Mouse (Mus musculus) macrophage (primary cell): Measurements from ENCODE around the gene Cyba. TPM values are rescaled to one million over a fixed set of nuclear protein-coding genes. Genes with fewer than 3 reads are reported as not detected.

Source experiments
- H3K27ac ChIP-seq: fragments of 350-480 bp; formaldehyde crosslinking; 2 replicates; pipeline ENCODE4 v1.9.0; 2021
- H3K36me3 ChIP-seq: fragments of 350-480 bp; formaldehyde crosslinking; 2 replicates; pipeline ENCODE4 v1.9.0; 2021; ENCODE audit errors: inconsistent target
- H3K4me3 ChIP-seq: fragments of 350-480 bp; formaldehyde crosslinking; 2 replicates; pipeline ENCODE4 v1.9.0; 2021; ENCODE audit errors: inconsistent target
- H3K79me2 ChIP-seq: fragments of 350-480 bp; formaldehyde crosslinking; 2 replicates; pipeline ENCODE4 v1.9.0; 2021; ENCODE audit errors: inconsistent target
- WGBS: methylation state at CpG from one replicate; pipeline ENCODE4 v1.1.7; 2026; ENCODE audit warnings: inconsistent platforms; ENCODE audit not compliant: missing documents; 5-methylcytosine and 5-hydroxymethylcytosine counted together
- polyA plus RNA-seq: library from polyadenylated mRNA; stranded (reverse); fragments of 250-400 nt; gene quantifications from 3 replicates; pipeline ENCODE4 v1.2.4, GENCODE M21; 2018; ENCODE audit warnings: inconsistent platforms
- total RNA-seq, 78 experiments: library from RNA; depleted of rRNA; stranded (reverse); fragments of 250-400 nt; gene quantifications; 1 replicate in 9 of 78; 2 replicates in 24 of 78; 3 replicates in 43 of 78; 4 replicates in 2 of 78; pipeline ENCODE4 v1.2.4; 2018; ENCODE audit warnings: inconsistent platforms in 56 of 78

Gene Cyba
- total RNA-seq (2018; cell fraction: chromatin; rRNA removed), result 100 to 1,000 TPM; 119 to 282 (median 191) TPM
- total RNA-seq (2018; cell fraction: cytosol; rRNA removed), result 1,000 to 10,000 TPM; 1,658 to 2,145 (median 1,843) TPM
- total RNA-seq (2018; cell fraction: nucleus; rRNA removed), result 100 to 1,000 TPM; 253 to 930 (median 676) TPM
- 942 to 2,075 TPM (median 1,538 TPM) in 3 replicates for polyA plus RNA-seq

GRCm38 (mm10) chr8:122432443-122433268, at the start of gene Cyba:
Cyba (minus strand) TSS chr8:122432930.
- peaks cover 56% of the 10 kb centered on the region for H3K79me2 ChIP-seq
- H3K4me3 ChIP-seq, result peak within 1 kb of the TSS; percentile 91
- peak within 1 kb of the TSS; percentile 97 for H3K27ac ChIP-seq
- WGBS, result 1% methylated on average over 39 of the region's 45 CpGs
- peaks cover 14% of the 10 kb centered on the region for H3K36me3 ChIP-seq

GRCm38 (mm10) chr8:122482448-122482847, 49.7 kb upstream of the Cyba start:
- WGBS, result 94% methylated on average over 8 of the region's 8 CpGs
- no peak overlapping the region for H3K4me3 ChIP-seq
- H3K36me3 ChIP-seq, result peaks cover 75% of the 10 kb centered on the region
- no peaks in the 10 kb centered on the region for H3K79me2 ChIP-seq
- no peak overlapping the region for H3K27ac ChIP-seq

DNA sequence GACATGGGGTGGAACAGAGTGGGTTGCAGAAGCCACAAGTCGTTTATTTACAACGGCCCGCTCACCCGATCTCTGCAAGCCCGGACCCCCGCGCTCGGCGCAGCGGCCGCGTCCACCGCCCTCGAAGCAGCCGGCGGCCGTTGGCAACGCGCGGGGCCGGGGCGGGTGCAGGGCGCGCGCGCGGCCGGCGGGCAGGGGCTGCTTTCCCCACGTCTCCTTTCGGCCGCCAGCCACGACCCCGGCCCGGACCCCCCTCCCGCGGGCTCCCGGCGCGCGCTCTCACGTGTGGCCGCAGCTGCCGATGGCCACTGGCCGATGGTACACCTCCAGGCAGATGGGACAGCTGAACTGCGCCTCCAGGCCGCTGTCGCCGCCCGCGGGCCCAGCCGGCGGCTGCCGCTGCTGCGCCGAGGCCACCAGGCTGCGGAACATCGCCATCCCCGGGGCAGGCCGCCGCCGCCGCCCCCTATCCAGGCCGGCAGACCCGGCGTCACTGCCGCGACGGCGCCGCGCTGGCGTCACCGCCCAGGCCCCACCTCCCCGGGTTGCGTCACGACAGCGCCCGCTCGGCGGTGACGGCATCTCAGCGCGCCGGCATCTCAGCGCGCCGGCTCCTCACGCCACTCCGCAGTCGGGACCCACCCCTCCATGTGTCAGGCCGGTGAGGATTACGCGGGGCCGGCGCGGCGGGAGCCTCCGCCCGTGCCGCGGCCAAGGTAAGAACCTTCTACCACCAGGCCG, 43.0 kb upstream of the Cyba start, which contains the start of the genes Rnf166 and Ctu2:
Rnf166 (minus strand) TSS at position 485 of the 741 bp plus-strand sequence.
Ctu2 (plus strand) TSS at position 564 of the 741 bp plus-strand sequence.
- Histone ChIP-seq H3K36me3 (peaks cover 8% of the 10 kb centered on the region; the same call in 1 of the 2 replicates), H3K79me2 (peaks cover 42% of the 10 kb centered on the region), H3K4me3 (peak within 1 kb of the TSS; percentile 79), H3K27ac (peak within 1 kb of the TSS; percentile 88)
- under 1% methylated on average over 83 of the region's 103 CpGs for WGBS

DNA sequence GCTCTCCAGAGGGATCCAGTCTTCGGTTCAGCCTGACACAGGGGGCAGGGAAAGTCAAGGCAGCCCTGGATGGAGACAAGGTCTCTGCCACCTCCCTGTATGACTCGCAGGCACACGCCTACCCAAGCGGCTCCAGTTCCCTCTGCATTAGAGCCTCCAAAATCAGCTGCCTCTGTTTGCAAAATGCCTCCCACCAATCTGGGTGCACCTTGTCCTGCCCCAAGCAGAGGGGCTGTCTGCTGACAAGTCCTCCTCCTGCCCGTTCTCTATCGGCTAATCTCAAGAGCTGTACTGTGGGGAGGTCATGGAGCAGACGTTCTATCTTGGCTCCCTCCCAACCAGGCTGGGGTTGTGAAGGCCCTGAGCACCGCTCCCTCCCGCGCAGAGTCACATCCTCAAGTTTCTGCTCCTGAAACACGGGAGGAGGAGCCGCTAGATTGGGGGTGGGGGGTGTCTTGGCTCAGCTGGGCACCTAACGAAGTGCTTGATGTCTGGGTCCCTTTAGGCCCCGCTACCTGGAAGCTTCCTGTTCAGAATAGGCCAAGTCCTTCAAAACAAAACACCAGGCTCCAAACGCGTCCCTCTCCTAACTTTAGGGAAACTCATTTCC, 42.3 kb upstream of the Cyba start:
- 2% methylated on average over 16 of the region's 16 CpGs for WGBS
- Histone ChIP-seq H3K79me2 (peaks cover 49% of the 10 kb centered on the region), H3K4me3 (peak overlapping the region; percentile 79), H3K27ac (peak overlapping the region; percentile 88), H3K36me3 (peaks cover 6% of the 10 kb centered on the region; the same call in 1 of the 2 replicates)

DNA sequence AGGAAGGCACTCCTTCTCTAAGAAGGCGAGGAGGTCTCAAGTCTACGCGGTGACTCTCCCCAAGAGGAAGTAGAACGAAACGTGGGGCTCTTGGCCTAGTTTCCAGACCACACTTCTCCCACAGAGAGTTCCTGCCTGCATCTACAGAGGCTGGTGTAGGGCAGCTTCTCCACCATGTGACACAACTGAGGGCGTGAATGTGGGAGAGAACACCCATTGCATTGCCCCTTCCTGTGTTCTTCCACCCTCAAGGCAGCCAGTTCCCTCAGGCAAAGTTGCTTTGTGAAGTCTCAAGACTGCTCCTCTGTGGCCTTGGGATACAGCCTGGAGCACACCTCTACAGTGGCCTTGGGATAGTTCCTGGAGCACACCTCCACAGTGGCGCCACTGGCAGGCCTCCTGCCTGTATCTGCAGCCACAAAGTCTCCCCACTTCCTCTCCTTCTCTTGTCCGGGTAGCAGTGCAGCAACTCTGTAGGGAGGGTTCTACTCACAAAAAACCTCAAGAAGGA, 41.2 kb upstream of the Cyba start:
- Histone ChIP-seq H3K27ac (peak overlapping the region; percentile 88), H3K79me2 (peaks cover 57% of the 10 kb centered on the region), H3K36me3 (peaks cover 10% of the 10 kb centered on the region), H3K4me3 (peak overlapping the region; percentile 79)
- WGBS, result 0% methylated on average over 7 of the region's 8 CpGs

- WGBS, result 39% methylated on average over 5 of the region's 5 CpGs
- Histone ChIP-seq H3K36me3 (peaks cover 42% of the 10 kb centered on the region), H3K4me3 (no peak overlapping the region), H3K27ac (no peak overlapping the region), H3K79me2 (peaks cover 46% of the 10 kb centered on the region)
These were observed 38.0 kb upstream of the Cyba start for GRCm38 (mm10) chr8:122470691-122471090.

DNA sequence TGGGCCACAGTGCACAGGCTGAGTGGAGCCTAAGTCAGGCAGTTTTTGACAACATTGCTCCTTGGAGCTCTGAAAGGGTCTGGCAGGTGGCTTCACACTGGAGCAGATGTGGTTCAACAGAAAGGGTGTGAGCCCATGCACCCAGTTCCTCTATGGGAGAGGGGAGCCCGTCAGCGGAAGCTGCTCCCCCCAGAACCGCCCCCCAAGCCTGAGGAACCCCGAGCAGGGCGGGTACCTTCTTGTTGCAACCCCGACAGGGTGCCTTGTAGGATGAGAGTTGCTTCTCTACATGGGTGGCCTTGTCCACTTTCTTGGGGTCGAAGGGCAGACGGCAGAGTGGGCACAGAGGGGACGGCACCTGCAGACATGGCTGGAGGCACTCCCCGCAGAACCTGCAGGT, 37.2 kb upstream of the Cyba start:
- no peak overlapping the region for H3K27ac ChIP-seq
- H3K79me2 ChIP-seq, result peaks cover 41% of the 10 kb centered on the region
- WGBS, result 42% methylated on average over 10 of the region's 10 CpGs
- peaks cover 44% of the 10 kb centered on the region for H3K36me3 ChIP-seq
- no peak overlapping the region for H3K4me3 ChIP-seq

GRCm38 (mm10) chr8:122469407-122469806, 36.7 kb upstream of the Cyba start:
- peaks cover 44% of the 10 kb centered on the region for H3K36me3 ChIP-seq
- 88% methylated on average over 6 of the region's 6 CpGs for WGBS

DNA sequence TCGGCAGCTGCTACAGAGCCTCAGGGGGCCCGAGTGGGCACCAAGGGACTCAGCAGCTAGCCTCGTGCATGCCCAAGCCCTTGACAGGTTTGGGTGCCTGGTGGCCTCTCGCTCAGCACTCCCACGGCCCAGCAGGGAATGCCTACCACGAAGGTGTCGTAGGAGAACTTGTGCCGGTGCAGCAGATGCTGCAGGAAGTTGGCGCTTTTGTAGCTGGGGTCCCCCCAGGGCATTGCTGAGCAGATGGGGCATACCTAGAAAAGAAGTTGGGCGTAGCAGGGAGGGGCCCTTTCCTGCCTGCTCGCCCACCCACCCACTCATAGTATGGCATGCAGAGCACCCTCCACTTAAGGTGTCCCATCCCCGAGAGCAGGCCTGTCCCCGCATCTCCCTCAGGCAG, 35.1 kb upstream of the Cyba start:
- peaks cover 30% of the 10 kb centered on the region for H3K79me2 ChIP-seq
- no peak overlapping the region for H3K27ac ChIP-seq
- no peak overlapping the region for H3K4me3 ChIP-seq
- 96% methylated on average over 13 of the region's 13 CpGs for WGBS
- H3K36me3 ChIP-seq, result peaks cover 44% of the 10 kb centered on the region

More at GRCm38 (mm10) chr8:122469407-122469806, 36.7 kb upstream of the Cyba start:
- Histone ChIP-seq H3K4me3 (no peak overlapping the region), H3K79me2 (peaks cover 36% of the 10 kb centered on the region), H3K27ac (no peak overlapping the region)

- Histone ChIP-seq H3K27ac (no peak overlapping the region), H3K4me3 (no peak overlapping the region), H3K36me3 (peaks cover 44% of the 10 kb centered on the region), H3K79me2 (peaks cover 7% of the 10 kb centered on the region; the same call in 1 of the 2 replicates)
- 68% methylated on average over 5 of the region's 7 CpGs for WGBS
These were observed 32.3 kb upstream of the Cyba start for GRCm38 (mm10) chr8:122464985-122465384.

DNA sequence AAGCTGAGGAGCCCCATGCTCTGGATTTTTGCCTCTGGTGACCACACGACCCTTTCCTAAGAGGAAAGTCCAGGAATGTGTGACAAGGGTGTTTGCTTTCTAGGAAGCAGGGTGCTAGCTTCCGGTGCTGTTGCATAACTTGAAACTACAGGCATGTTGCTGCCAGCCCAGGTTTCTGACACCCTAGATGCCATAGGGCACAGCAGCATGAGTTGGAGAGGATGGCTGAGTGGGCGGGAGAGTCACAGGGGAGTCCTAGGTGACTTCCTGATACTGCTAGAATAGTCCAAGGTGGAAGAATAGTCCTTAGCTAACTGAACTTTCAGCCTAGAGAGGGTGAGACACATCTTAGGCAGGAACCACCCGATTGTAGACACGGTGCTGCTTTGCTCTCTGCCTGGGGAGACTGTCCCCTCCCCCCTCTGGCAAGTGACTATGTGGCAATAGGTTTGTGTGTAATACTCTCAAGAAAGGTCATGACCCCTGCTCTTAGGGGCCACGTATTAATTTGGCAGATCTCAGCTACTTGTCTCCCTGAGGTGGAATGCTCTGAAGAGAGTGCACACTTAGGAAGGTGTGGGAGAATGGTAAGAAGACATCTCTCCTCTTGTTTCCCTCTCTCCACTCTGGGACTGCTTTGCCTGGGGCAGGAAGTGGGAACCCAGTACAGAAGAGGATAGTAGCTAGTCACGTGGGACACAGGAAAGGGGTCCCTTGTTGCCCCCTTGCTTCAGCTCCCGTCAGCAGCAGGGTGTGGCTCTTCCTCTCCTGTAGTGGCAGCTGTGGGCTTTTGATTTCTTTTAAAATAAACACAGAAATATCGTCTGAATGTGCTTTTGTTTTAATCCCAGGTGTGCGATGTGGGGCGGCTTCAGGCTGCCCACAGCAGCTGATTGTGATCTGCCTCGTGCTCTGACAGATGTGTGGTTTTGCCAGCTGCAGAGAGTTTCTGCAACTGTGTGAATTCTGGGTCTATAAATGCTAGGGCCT, 31.2 kb upstream of the Cyba start:
- H3K27ac ChIP-seq, result no peak overlapping the region
- 32% methylated on average over 11 of the region's 12 CpGs for WGBS
- no peaks in the 10 kb centered on the region; the same call in 1 of the 2 replicates for H3K79me2 ChIP-seq
- H3K36me3 ChIP-seq, result peaks cover 34% of the 10 kb centered on the region
- no peak overlapping the region for H3K4me3 ChIP-seq

DNA sequence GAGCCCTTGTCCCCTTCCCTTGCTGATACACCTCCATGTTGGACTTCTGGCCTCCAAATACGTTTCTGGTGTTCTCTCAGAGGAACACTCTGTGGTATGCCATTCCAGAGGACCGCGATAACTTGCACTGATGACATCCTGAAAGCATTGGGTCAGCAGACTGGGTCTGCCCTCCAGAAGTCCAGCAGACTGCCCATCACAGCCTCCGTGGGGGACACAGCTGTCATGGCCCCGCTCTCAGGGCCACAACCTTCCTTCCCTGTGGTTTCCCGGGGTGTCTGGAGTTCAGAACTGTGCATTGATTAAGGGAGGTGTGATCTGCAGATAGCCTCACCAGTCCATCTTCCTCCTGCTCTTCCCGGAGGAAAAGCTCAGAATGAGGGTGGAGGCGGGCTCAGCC, 29.8 kb upstream of the Cyba start:
- Histone ChIP-seq H3K27ac (no peak overlapping the region), H3K4me3 (no peak overlapping the region), H3K79me2 (no peaks in the 10 kb centered on the region), H3K36me3 (peaks cover 19% of the 10 kb centered on the region)
- WGBS, result 94% methylated on average over 6 of the region's 8 CpGs

DNA sequence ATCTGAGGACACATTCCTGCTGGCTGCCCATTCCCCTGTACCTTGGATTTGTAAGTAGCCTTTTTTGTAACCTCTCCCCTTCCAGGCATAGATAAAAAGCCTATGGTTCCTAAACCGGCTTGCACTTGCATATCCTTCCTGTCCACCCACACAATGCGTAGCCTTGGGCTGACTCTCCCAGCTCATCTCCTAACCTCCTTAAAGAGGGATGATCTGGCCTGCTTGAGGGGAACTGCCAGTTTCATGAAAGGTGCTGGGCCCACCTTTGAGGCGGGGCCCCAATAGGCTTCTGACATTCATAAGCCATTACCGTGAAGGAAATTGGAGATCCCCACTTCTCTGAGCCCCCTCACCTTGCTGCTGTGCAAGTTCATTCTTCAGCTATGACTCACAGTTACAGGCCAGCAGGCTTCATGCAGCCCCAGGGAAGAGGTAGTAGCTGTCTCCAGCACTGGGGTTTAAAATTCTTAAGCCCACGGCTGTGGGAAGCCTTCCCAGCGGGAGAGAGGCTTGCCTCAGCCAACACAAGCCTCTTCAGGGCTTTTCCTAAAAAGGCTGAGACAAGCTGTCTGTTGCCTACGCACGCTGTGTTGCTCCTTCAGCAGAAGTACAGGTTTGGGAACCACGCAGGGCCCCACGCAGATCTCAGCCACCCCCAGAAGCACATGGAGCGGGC, 28.9 kb upstream of the Cyba start:
- no peak overlapping the region for H3K4me3 ChIP-seq
- no peak overlapping the region for H3K27ac ChIP-seq
- H3K79me2 ChIP-seq, result no peaks in the 10 kb centered on the region
- WGBS, result 84% methylated on average over 10 of the region's 11 CpGs
- H3K36me3 ChIP-seq, result peaks cover 10% of the 10 kb centered on the region; the same call in 1 of the 2 replicates
